Mouse (Mus musculus): ENCODE measurements around the gene Proser2. TPM values are rescaled to one million over a fixed set of nuclear protein-coding genes. Genes with fewer than 3 reads are reported as not detected.

Proser2 gene
- polyA plus RNA-seq, 1 experiment: 2.9 TPM

- H3K4me1 ChIP-seq (replicated peaks; ENCODE audit: control insufficient read depth, insufficient read depth, low read length): no peaks in the 10 kb centered on the region; the same call in 1 of the 2 replicates
- no peaks in the 10 kb centered on the region for H3K27me3 ChIP-seq (ENCODE audit: control insufficient read depth, insufficient read depth, low read length)
- DNase-seq: no peak
- no peak for TF ChIP-seq POLR2A (IDR thresholded peaks at IDR 0.05; ENCODE audit: control insufficient read depth, extremely low read depth, insufficient read depth, low read length, poor library complexity)
- no peak for TF ChIP-seq CTCF (IDR thresholded peaks at IDR 0.05; ENCODE audit: borderline replicate concordance, control insufficient read depth, extremely low read depth, insufficient read depth, low read length, poor library complexity)
- no peak overlapping the region for H3K27ac ChIP-seq (ENCODE audit: control insufficient read depth, insufficient read depth, low read length)
- H3K36me3 ChIP-seq (ENCODE audit: control insufficient read depth, insufficient read depth, low read length): no peaks in the 10 kb centered on the region
- WGBS: 90% methylated on average over 7 of the region's 7 CpGs
- H3K4me3 ChIP-seq (ENCODE audit: control insufficient read depth, insufficient read depth, low read length): no peak overlapping the region
These were observed 57.2 kb downstream of the Proser2 start for GRCm38 (mm10) chr2:6072685-6073260.

GRCm38 (mm10) chr2:6071598-6072440 lies 58.2 kb downstream of the Proser2 start:
- no peaks in the 10 kb centered on the region for H3K27me3 ChIP-seq (ENCODE audit: control insufficient read depth, insufficient read depth, low read length)
- no peaks in the 10 kb centered on the region for H3K36me3 ChIP-seq (ENCODE audit: control insufficient read depth, insufficient read depth, low read length)
- no peak overlapping the region for H3K27ac ChIP-seq (ENCODE audit: control insufficient read depth, insufficient read depth, low read length)
- WGBS: 74% methylated on average over 11 of the region's 11 CpGs
- no peaks in the 10 kb centered on the region; the same call in 1 of the 2 replicates for H3K4me1 ChIP-seq (replicated peaks; ENCODE audit: control insufficient read depth, insufficient read depth, low read length)
- H3K4me3 ChIP-seq (ENCODE audit: control insufficient read depth, insufficient read depth, low read length): no peak overlapping the region
- TF ChIP-seq POLR2A (IDR thresholded peaks at IDR 0.05; ENCODE audit: control insufficient read depth, extremely low read depth, insufficient read depth, low read length, poor library complexity): no peak
- no peak for TF ChIP-seq CTCF (IDR thresholded peaks at IDR 0.05; ENCODE audit: borderline replicate concordance, control insufficient read depth, extremely low read depth, insufficient read depth, low read length, poor library complexity)
- no peak for DNase-seq

GRCm38 (mm10) chr2:6070925-6071324 lies 59.1 kb downstream of the Proser2 start:
- no peak for DNase-seq
- Histone ChIP-seq H3K4me1 (replicated peaks; ENCODE audit: control insufficient read depth, insufficient read depth, low read length) (no peaks in the 10 kb centered on the region; the same call in 1 of the 2 replicates), H3K27ac (ENCODE audit: control insufficient read depth, insufficient read depth, low read length) (no peak overlapping the region), H3K4me3 (ENCODE audit: control insufficient read depth, insufficient read depth, low read length) (no peak overlapping the region), H3K27me3 (ENCODE audit: control insufficient read depth, insufficient read depth, low read length) (no peaks in the 10 kb centered on the region), H3K36me3 (ENCODE audit: control insufficient read depth, insufficient read depth, low read length) (no peaks in the 10 kb centered on the region)
- TF ChIP-seq POLR2A (IDR thresholded peaks at IDR 0.05; ENCODE audit: control insufficient read depth, extremely low read depth, insufficient read depth, low read length, poor library complexity): no peak
- TF ChIP-seq CTCF (IDR thresholded peaks at IDR 0.05; ENCODE audit: borderline replicate concordance, control insufficient read depth, extremely low read depth, insufficient read depth, low read length, poor library complexity): no peak
- 71% methylated on average over 11 of the region's 11 CpGs for WGBS

GRCm38 (mm10) chr2:6067341-6067740 lies 62.7 kb downstream of the Proser2 start:
- Histone ChIP-seq H3K4me3 (ENCODE audit: control insufficient read depth, insufficient read depth, low read length) (no peak overlapping the region), H3K36me3 (ENCODE audit: control insufficient read depth, insufficient read depth, low read length) (no peaks in the 10 kb centered on the region), H3K4me1 (replicated peaks; ENCODE audit: control insufficient read depth, insufficient read depth, low read length) (no peaks in the 10 kb centered on the region), H3K27ac (ENCODE audit: control insufficient read depth, insufficient read depth, low read length) (no peak overlapping the region), H3K27me3 (ENCODE audit: control insufficient read depth, insufficient read depth, low read length) (no peaks in the 10 kb centered on the region)
- 90% methylated on average over 6 of the region's 6 CpGs for WGBS
- no peak for TF ChIP-seq POLR2A (IDR thresholded peaks at IDR 0.05; ENCODE audit: control insufficient read depth, extremely low read depth, insufficient read depth, low read length, poor library complexity)
- TF ChIP-seq CTCF (IDR thresholded peaks at IDR 0.05; ENCODE audit: borderline replicate concordance, control insufficient read depth, extremely low read depth, insufficient read depth, low read length, poor library complexity): no peak
- no peak for DNase-seq

GRCm38 (mm10) chr2:6060071-6060804 lies 69.8 kb downstream of the Proser2 start:
- Histone ChIP-seq H3K36me3 (ENCODE audit: control insufficient read depth, insufficient read depth, low read length) (peaks cover 8% of the 10 kb centered on the region; the same call in 1 of the 2 replicates), H3K4me1 (replicated peaks; ENCODE audit: control insufficient read depth, insufficient read depth, low read length) (no peaks in the 10 kb centered on the region), H3K4me3 (ENCODE audit: control insufficient read depth, insufficient read depth, low read length) (no peak overlapping the region), H3K27me3 (ENCODE audit: control insufficient read depth, insufficient read depth, low read length) (no peaks in the 10 kb centered on the region), H3K27ac (ENCODE audit: control insufficient read depth, insufficient read depth, low read length) (no peak overlapping the region)
- TF ChIP-seq CTCF (IDR thresholded peaks at IDR 0.05; ENCODE audit: borderline replicate concordance, control insufficient read depth, extremely low read depth, insufficient read depth, low read length, poor library complexity) (no peak), POLR2A (IDR thresholded peaks at IDR 0.05; ENCODE audit: control insufficient read depth, extremely low read depth, insufficient read depth, low read length, poor library complexity) (no peak)
- DNase-seq: no peak
- 90% methylated on average over 10 of the region's 10 CpGs for WGBS

- Histone ChIP-seq H3K27ac (ENCODE audit: control insufficient read depth, insufficient read depth, low read length) (no peak overlapping the region), H3K36me3 (ENCODE audit: control insufficient read depth, insufficient read depth, low read length) (peaks cover 15% of the 10 kb centered on the region; the same call in 1 of the 2 replicates), H3K27me3 (ENCODE audit: control insufficient read depth, insufficient read depth, low read length) (no peaks in the 10 kb centered on the region), H3K4me3 (ENCODE audit: control insufficient read depth, insufficient read depth, low read length) (no peak overlapping the region), H3K4me1 (replicated peaks; ENCODE audit: control insufficient read depth, insufficient read depth, low read length) (no peaks in the 10 kb centered on the region)
- 97% methylated on average over 2 of the region's 2 CpGs for WGBS
- no peak for TF ChIP-seq CTCF (IDR thresholded peaks at IDR 0.05; ENCODE audit: borderline replicate concordance, control insufficient read depth, extremely low read depth, insufficient read depth, low read length, poor library complexity)
- no peak for TF ChIP-seq POLR2A (IDR thresholded peaks at IDR 0.05; ENCODE audit: control insufficient read depth, extremely low read depth, insufficient read depth, low read length, poor library complexity)
- DNase-seq: no peak
These were observed 70.7 kb downstream of the Proser2 start for GRCm38 (mm10) chr2:6059291-6059690.

Data from thymus, adult 2 months (tissue).